Comparison of ENCODE assay signal across 8 mouse cellular contexts in genomic region chr7:130261684-130262527, GRCm38 (mm10).
DNase-seq lines count a peak whose midpoint lies in the region; ATAC-seq and TF ChIP-seq lines count a peak whose summit lies in the region.
"Had no signal": no experiment of that assay in that cellular context is flagged by ENCODE, and none has a peak within 500 bp of the region (broad histone marks: within the 10 kb centered on the region; RNA-seq: fewer than 3 reads in every experiment).

No protein-coding gene starts in this region.

- H3K27me3 ChIP-seq in kidney, postnatal 0 days (ENCODE audit: insufficient read depth, low read length), result no peaks in the 10 kb centered on the region
- no peaks in the 10 kb centered on the region for H3K27me3 ChIP-seq in embryonic facial prominence, embryonic 13.5 days
- H3K27me3 ChIP-seq in hindbrain, embryonic 10.5 days (ENCODE audit: insufficient read depth, poor library complexity, severe bottlenecking), result peaks cover 43% of the 10 kb centered on the region
- peaks cover 6% of the 10 kb centered on the region; the same call in 1 of the 2 replicates for H3K27me3 ChIP-seq in midbrain, embryonic 14.5 days (ENCODE audit: control insufficient read depth, insufficient read depth, low read length)
- H3K27me3 ChIP-seq: Patski had no signal

- 42% methylated on average over 17 of the region's 17 CpGs for WGBS in kidney, postnatal 0 days
- 37% methylated on average over 17 of the region's 17 CpGs for WGBS in embryonic facial prominence, embryonic 13.5 days
- WGBS in hindbrain, embryonic 10.5 days, result 37% methylated on average over 17 of the region's 17 CpGs
- WGBS in midbrain, embryonic 14.5 days, result 15% methylated on average over 17 of the region's 17 CpGs

- H3K4me2 ChIP-seq in kidney, postnatal 0 days (ENCODE audit: low read length), result peak overlapping the region; percentile 80
- H3K4me2 ChIP-seq in embryonic facial prominence, embryonic 13.5 days, result peak overlapping the region; percentile 70
- H3K4me2 ChIP-seq in midbrain, embryonic 14.5 days (ENCODE audit: low read length), result peak overlapping the region; percentile 95

- ATAC-seq in kidney, postnatal 0 days (replicated peaks; ENCODE audit: low FRiP score, low read depth), result no peak
- ATAC-seq in embryonic facial prominence, embryonic 13.5 days (ENCODE audit: insufficient number of reproducible peaks, insufficient read depth, low FRiP score, low TSS enrichment, low read depth), result no peak
- no peak for ATAC-seq in midbrain, embryonic 14.5 days (ENCODE audit: low FRiP score, low TSS enrichment)
- ATAC-seq in activated CD4-positive, CD25-positive, alpha-beta regulatory T cell, adult 4 months, result no peak
- ATAC-seq: Patski had no signal

- H3K9ac ChIP-seq in kidney, postnatal 0 days (ENCODE audit: low read depth, low read length), result peak overlapping the region; percentile 35; the same call in 1 of the 2 replicates
- H3K9ac ChIP-seq in embryonic facial prominence, embryonic 13.5 days, result peak overlapping the region; percentile 98
- H3K9ac ChIP-seq in midbrain, embryonic 14.5 days (replicated peaks; ENCODE audit: low read length), result peak overlapping the region; percentile 37; the same call in 1 of the 2 replicates

- H3K27ac ChIP-seq in kidney, postnatal 0 days, result peak overlapping the region; percentile 57
- peak overlapping the region; percentile 98 for H3K27ac ChIP-seq in embryonic facial prominence, embryonic 13.5 days
- peak overlapping the region; percentile 73; the same call in 1 of the 2 replicates for H3K27ac ChIP-seq in hindbrain, embryonic 10.5 days
- peak overlapping the region; percentile 38; the same call in 1 of the 2 replicates for H3K27ac ChIP-seq in midbrain, embryonic 14.5 days (replicated peaks; ENCODE audit: low read depth, low read length)

- peak overlapping the region; percentile 84 for H3K4me3 ChIP-seq in kidney, postnatal 0 days (replicated peaks; ENCODE audit: low read depth, low read length)
- H3K4me3 ChIP-seq in embryonic facial prominence, embryonic 13.5 days, result peak overlapping the region; percentile 90
- H3K4me3 ChIP-seq in hindbrain, embryonic 10.5 days, result peak overlapping the region; percentile 79
- peak overlapping the region; percentile 62 for H3K4me3 ChIP-seq in midbrain, embryonic 14.5 days (replicated peaks; ENCODE audit: low read depth, low read length)

- no peaks in the 10 kb centered on the region for H3K36me3 ChIP-seq in kidney, postnatal 0 days (ENCODE audit: insufficient read depth, low read length)
- peaks cover 30% of the 10 kb centered on the region for H3K36me3 ChIP-seq in embryonic facial prominence, embryonic 13.5 days
- peaks cover 39% of the 10 kb centered on the region for H3K36me3 ChIP-seq in hindbrain, embryonic 10.5 days
- H3K36me3 ChIP-seq in midbrain, embryonic 14.5 days (ENCODE audit: control insufficient read depth, insufficient read depth, low read length), result no peaks in the 10 kb centered on the region

- H3K9me3 ChIP-seq in kidney, postnatal 0 days (replicated peaks; ENCODE audit: low read length), result no peaks in the 10 kb centered on the region
- H3K9me3 ChIP-seq in embryonic facial prominence, embryonic 13.5 days, result no peaks in the 10 kb centered on the region
- H3K9me3 ChIP-seq in hindbrain, embryonic 10.5 days, result no peaks in the 10 kb centered on the region
- no peaks in the 10 kb centered on the region for H3K9me3 ChIP-seq in midbrain, embryonic 14.5 days (ENCODE audit: control insufficient read depth, low read length)

- TF ChIP-seq CTCF in kidney, postnatal 0 days (IDR thresholded peaks at IDR 0.05; ENCODE audit: low read depth), result no peak; the same call in 1 of the 2 replicates

- peaks cover 29% of the 10 kb centered on the region for H3K4me1 ChIP-seq in kidney, postnatal 0 days (replicated peaks; ENCODE audit: insufficient read depth, low read length)
- peaks cover 62% of the 10 kb centered on the region for H3K4me1 ChIP-seq in embryonic facial prominence, embryonic 13.5 days
- H3K4me1 ChIP-seq in hindbrain, embryonic 10.5 days (replicated peaks), result peaks cover 92% of the 10 kb centered on the region
- H3K4me1 ChIP-seq in midbrain, embryonic 14.5 days (ENCODE audit: control insufficient read depth, insufficient read depth, low read length), result peaks cover 65% of the 10 kb centered on the region

- no peak for DNase-seq in kidney, postnatal 0 days (ENCODE audit: low spot score)
- DNase-seq in kidney, postnatal 25 days, result no peak
- no peak for DNase-seq in hindbrain, embryonic 10.5 days (ENCODE audit: low spot score)
- peak; percentile 44 for DNase-seq in midbrain, embryonic 14.5 days
- no peak for DNase-seq in thymus, postnatal 36 days

Comparison
In these comparisons a context has a peak if more than half of its experiments do, and no peak if none do; other contexts are left out.
1. H3K27ac ChIP-seq: peak in every context shown above with its lines; median percentile 98 in embryonic facial prominence, embryonic 13.5 days; 73 in hindbrain, embryonic 10.5 days; 57 in kidney, postnatal 0 days; 38 in midbrain, embryonic 14.5 days.
2. H3K9ac ChIP-seq: peak in every context shown above with its lines; median percentile 98 in embryonic facial prominence, embryonic 13.5 days; 37 in midbrain, embryonic 14.5 days; 35 in kidney, postnatal 0 days.